Mouse (Mus musculus) brain, embryonic 14.5 days (tissue): ENCODE results near the gene Gm11146.

Source experiments
- CTCF ChIP-seq: fragments of 200-500 bp; IDR thresholded peaks from 2 replicates; pipeline ENCODE4 v1.5.1; 2012; ENCODE audit warnings: inconsistent platforms, mild to moderate bottlenecking, moderate library complexity, borderline replicate concordance; ENCODE audit not compliant: insufficient read depth, insufficient read length; ENCODE audit errors: extremely low read depth
- POLR2A ChIP-seq: fragments of 200-500 bp; IDR thresholded peaks from 2 replicates; pipeline ENCODE4 v1.6.1; 2012; ENCODE audit warnings: mild to moderate bottlenecking, inconsistent platforms, borderline replicate concordance; ENCODE audit not compliant: poor library complexity, insufficient read depth, insufficient read length, severe bottlenecking; ENCODE audit errors: extremely low read depth

DNA sequence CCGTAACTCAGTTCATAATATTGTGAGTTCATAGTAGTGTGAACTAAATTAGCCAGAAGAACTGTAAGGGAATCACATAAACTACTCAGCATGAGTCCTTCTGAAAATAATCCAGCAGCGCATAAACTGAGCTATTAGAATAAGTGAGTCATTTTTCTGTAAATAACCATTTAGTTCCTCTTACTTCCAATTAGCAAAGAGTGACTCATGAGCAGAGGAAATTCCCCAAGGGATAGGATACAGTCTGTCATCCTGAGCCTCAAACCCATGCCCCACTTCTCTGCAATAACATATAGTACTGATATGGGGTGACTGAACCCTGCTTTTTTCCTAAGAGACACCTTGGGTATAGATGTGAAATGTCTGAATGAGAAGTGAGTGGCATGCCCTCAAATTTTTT, 687 bp upstream of the Gm11146 start:
- TF ChIP-seq CTCF (no peak), POLR2A (no peak)
